Mouse (Mus musculus) heart, postnatal 0 days (tissue): ENCODE measurements at regions not wholly inside any gene's neighbourhood (a gene's known extent, or its start where the extent isn't known, plus 50 kb on each side); places are given as distances from the start of the nearest gene placed in this dataset.

Source experiments
- CTCF ChIP-seq: IDR thresholded peaks from 2 replicates; pipeline ENCODE4 v1.5.1; 2016; ENCODE audit warnings: antibody characterized with exemption, control low read depth, low read depth
- EP300 ChIP-seq: IDR thresholded peaks from 2 replicates; pipeline ENCODE4 v1.6.1; 2016; ENCODE audit warnings: antibody characterized with exemption, low read depth

DNA sequence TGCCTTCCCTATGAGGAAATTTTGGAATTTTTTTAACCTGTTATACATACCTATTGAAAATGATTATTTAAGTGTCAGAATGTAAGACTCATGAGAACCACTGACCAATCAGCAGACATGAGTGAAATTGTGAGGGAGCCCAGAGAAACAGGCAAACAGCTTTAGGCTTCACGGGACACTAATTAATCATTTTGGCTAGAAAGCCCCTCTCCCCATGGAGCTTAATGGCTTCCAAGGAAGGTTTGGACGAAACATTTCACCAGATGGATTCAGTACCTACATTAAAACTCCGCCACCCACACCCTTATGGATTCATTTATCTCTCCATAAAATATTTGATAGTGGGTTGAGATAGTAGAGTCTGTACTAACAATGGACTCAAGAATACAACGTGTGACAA, 95.2 kb downstream of the Rpl36a-ps1 start:
- no peak for TF ChIP-seq CTCF
- TF ChIP-seq EP300, result no peak
